Mouse (Mus musculus): ENCODE measurements around the gene Galc.

DNA sequence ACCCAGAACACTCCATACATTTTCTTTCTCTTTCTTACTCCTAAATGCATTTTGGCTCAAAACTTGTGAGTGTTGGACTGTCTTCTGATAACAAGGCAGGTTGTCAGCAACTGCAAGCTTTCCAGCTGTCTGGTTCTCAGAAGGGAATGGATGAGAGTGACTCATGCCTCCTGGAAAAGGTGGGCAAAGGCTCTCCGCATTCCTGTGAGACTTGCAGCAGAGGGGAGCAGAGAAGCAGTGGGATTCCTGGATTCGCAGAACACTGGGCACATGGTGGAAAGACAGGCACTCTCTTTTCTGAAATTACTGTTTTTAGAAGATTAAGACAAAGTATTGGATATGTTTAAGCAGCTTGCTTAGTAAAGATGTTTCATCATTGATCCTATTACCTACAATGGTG is 35.0 kb upstream of the Galc start:
- no peak for TF ChIP-seq EP300 (IDR thresholded peaks at IDR 0.05; ENCODE audit: low read depth in 1 of 2, low read length in 2 of 2)
- TF ChIP-seq NRF1 (IDR thresholded peaks at IDR 0.05; ENCODE audit: insufficient read depth, low read depth, low read length, poor library complexity, severe bottlenecking): no peak
- no peak for TF ChIP-seq POLR2A (IDR thresholded peaks at IDR 0.05; ENCODE audit: control insufficient read depth in 1 of 2, insufficient read depth in 1 of 2, low read depth in 1 of 2, low read length in 2 of 2, poor library complexity in 1 of 2)
- TF ChIP-seq ZNF384 (IDR thresholded peaks at IDR 0.05; ENCODE audit: low read depth, low read length): no peak
- TF ChIP-seq MAFK (IDR thresholded peaks at IDR 0.05; ENCODE audit: borderline replicate concordance, low read depth, low read length): no peak

All from MEL (cell line).